Mouse (Mus musculus) erythroblast, embryonic 14.5 days (primary cell): Measurements from ENCODE around the gene Parp12. TPM values are rescaled to one million over a fixed set of nuclear protein-coding genes. Genes with fewer than 3 reads are reported as not detected.

Source experiments
- H3K27me3 ChIP-seq: 2 replicates; pipeline ENCODE4 v1.6.1; 2012; ENCODE audit warnings: inconsistent platforms; ENCODE audit not compliant: control insufficient read depth
- H3K36me3 ChIP-seq: 2 replicates; pipeline ENCODE4 v1.6.1; 2012; ENCODE audit warnings: mild to moderate bottlenecking, inconsistent platforms; ENCODE audit not compliant: control insufficient read depth
- H3K4me1 ChIP-seq: 2 replicates; pipeline ENCODE4 v1.6.1; 2012; ENCODE audit warnings: inconsistent platforms; ENCODE audit not compliant: control insufficient read depth
- H3K4me3 ChIP-seq: replicated peaks from 2 replicates; pipeline ENCODE3; 2012; ENCODE audit warnings: moderate library complexity, mild to moderate bottlenecking, inconsistent platforms
- H3K9me3 ChIP-seq: 2 replicates; pipeline ENCODE4 v1.6.1; 2012; ENCODE audit warnings: low read length, inconsistent platforms, mixed read lengths; ENCODE audit not compliant: control insufficient read depth
- GATA1 ChIP-seq: IDR thresholded peaks from 2 replicates; pipeline ENCODE4 v1.6.1; 2012; ENCODE audit warnings: low read length, inconsistent platforms, mixed read lengths
- TAL1 ChIP-seq: IDR thresholded peaks from 3 replicates; pipeline ENCODE4 v1.6.1; 2012; ENCODE audit warnings: low read length, inconsistent platforms, mixed read lengths
- polyA plus RNA-seq: library from polyadenylated mRNA; stranded (reverse); fragments of >175 nt; gene quantifications from 2 replicates; pipeline ENCODE4 v1.2.3, GENCODE M21; 2012

Parp12 gene
- polyA plus RNA-seq, 1 experiment = not detected

GRCm38 (mm10) chr6:39115438-39115837 is 2.7 kb downstream of the Parp12 start:
- TF ChIP-seq GATA1 (no peak), TAL1 (no peak)
- Histone ChIP-seq H3K4me1 (peaks cover 16% of the 10 kb centered on the region), H3K4me3 (no peak overlapping the region), H3K36me3 (no peaks in the 10 kb centered on the region), H3K27me3 (peaks cover 64% of the 10 kb centered on the region), H3K9me3 (peaks cover 19% of the 10 kb centered on the region)

DNA sequence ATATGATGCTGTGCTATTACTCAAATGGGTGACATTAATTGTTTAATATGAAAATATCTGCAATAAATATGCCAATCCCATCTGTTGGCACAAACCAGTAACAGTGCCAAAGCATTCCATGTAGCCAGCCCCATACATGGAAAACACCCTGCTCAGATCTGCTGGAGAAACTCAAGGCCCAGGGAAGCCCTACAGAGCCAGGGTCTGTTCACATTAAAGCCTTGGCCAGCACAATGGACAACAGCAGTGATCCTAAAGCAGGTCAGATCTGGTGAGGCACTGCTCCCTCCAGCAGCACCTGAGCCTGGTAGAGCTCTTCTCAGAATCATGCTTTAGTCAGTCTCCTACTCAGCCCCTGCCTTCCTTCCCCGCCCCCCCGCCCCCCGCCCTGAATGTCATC is 5.0 kb downstream of the Parp12 start:
- no peak for TF ChIP-seq TAL1
- no peak for TF ChIP-seq GATA1
- no peaks in the 10 kb centered on the region for H3K36me3 ChIP-seq
- H3K9me3 ChIP-seq = peaks cover 8% of the 10 kb centered on the region; the same call in 1 of the 2 replicates

GRCm38 (mm10) chr6:39112701-39113100 is 5.4 kb downstream of the Parp12 start:
- Histone ChIP-seq H3K4me1 (peaks cover 6% of the 10 kb centered on the region), H3K4me3 (no peak overlapping the region), H3K36me3 (no peaks in the 10 kb centered on the region), H3K27me3 (peaks cover 37% of the 10 kb centered on the region), H3K9me3 (peaks cover 4% of the 10 kb centered on the region; the same call in 1 of the 2 replicates)
- TF ChIP-seq TAL1 (no peak), GATA1 (no peak)

More for the DNA sequence above, 5.0 kb downstream of the Parp12 start:
- H3K27me3 ChIP-seq = peaks cover 41% of the 10 kb centered on the region
- no peak overlapping the region for H3K4me3 ChIP-seq
- peaks cover 10% of the 10 kb centered on the region for H3K4me1 ChIP-seq

GRCm38 (mm10) chr6:39106812-39107211 is 11.3 kb downstream of the Parp12 start:
- Histone ChIP-seq H3K4me3 (no peak overlapping the region), H3K27me3 (no peaks in the 10 kb centered on the region; the same call in 1 of the 2 replicates), H3K9me3 (no peaks in the 10 kb centered on the region), H3K36me3 (no peaks in the 10 kb centered on the region; the same call in 1 of the 2 replicates), H3K4me1 (no peaks in the 10 kb centered on the region)
- TF ChIP-seq GATA1 (no peak), TAL1 (no peak)

- H3K36me3 ChIP-seq = no peaks in the 10 kb centered on the region; the same call in 1 of the 2 replicates
- H3K9me3 ChIP-seq = no peaks in the 10 kb centered on the region
- no peak for TF ChIP-seq TAL1
- TF ChIP-seq GATA1 = no peak
- H3K4me1 ChIP-seq = no peaks in the 10 kb centered on the region
- H3K4me3 ChIP-seq = no peak overlapping the region
- no peaks in the 10 kb centered on the region; the same call in 1 of the 2 replicates for H3K27me3 ChIP-seq
Measured at GRCm38 (mm10) chr6:39104631-39105030, 13.5 kb downstream of the Parp12 start.

- Histone ChIP-seq H3K4me1 (no peaks in the 10 kb centered on the region), H3K9me3 (no peaks in the 10 kb centered on the region), H3K36me3 (no peaks in the 10 kb centered on the region), H3K4me3 (no peak overlapping the region), H3K27me3 (peaks cover 2% of the 10 kb centered on the region; the same call in 1 of the 2 replicates)
- TF ChIP-seq GATA1 (no peak), TAL1 (no peak)
Measured at GRCm38 (mm10) chr6:39076498-39076897, 41.7 kb downstream of the Parp12 start.

- Histone ChIP-seq H3K27me3 (no peaks in the 10 kb centered on the region; the same call in 1 of the 2 replicates), H3K4me1 (no peaks in the 10 kb centered on the region), H3K9me3 (no peaks in the 10 kb centered on the region), H3K4me3 (no peak overlapping the region), H3K36me3 (no peaks in the 10 kb centered on the region)
- TF ChIP-seq TAL1 = no peak
- no peak for TF ChIP-seq GATA1
Measured at GRCm38 (mm10) chr6:39074186-39074585, 44.0 kb downstream of the Parp12 start.

- TF ChIP-seq TAL1 = no peak
- no peak for TF ChIP-seq GATA1
- H3K4me1 ChIP-seq = no peaks in the 10 kb centered on the region
- H3K27me3 ChIP-seq = no peaks in the 10 kb centered on the region; the same call in 1 of the 2 replicates
- H3K9me3 ChIP-seq = no peaks in the 10 kb centered on the region
- H3K36me3 ChIP-seq = no peaks in the 10 kb centered on the region
- H3K4me3 ChIP-seq = no peak overlapping the region
Measured at GRCm38 (mm10) chr6:39072664-39073063, 45.5 kb downstream of the Parp12 start.

DNA sequence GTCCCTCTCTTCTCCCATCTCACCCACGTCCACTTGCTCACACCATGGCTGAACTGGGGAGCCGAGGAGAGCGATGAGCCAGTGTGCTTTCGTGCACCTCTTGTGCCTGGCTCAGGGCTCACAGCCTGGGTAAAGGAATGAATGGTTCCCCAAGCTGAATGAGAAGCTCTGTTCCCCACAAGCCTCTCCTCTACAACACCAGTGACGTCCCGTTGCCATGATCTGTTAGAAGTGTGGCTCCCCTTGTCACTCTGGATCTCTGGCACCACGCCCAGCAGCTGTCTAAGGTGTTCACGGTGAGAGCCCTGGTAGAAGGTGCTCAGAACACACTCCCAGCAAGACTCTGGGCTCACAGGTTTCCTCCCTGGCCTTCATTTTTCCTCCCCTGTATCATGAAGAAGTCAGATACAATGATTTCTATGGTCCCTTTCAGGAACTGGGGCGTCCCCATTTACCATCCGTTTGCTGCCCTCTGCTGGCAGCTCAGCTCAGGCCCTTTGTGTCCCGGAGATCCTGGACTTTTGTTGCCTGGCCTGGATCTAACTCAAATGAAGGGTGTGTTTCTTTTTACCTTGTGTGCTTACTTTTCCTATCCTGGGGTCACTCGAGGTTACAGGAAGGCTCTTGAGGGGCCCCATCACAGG is 51.1 kb downstream of the Parp12 start:
- Histone ChIP-seq H3K36me3 (no peaks in the 10 kb centered on the region), H3K4me3 (no peak overlapping the region), H3K9me3 (no peaks in the 10 kb centered on the region), H3K27me3 (no peaks in the 10 kb centered on the region), H3K4me1 (peaks cover 5% of the 10 kb centered on the region)
- TF ChIP-seq TAL1 (no peak), GATA1 (no peak)

DNA sequence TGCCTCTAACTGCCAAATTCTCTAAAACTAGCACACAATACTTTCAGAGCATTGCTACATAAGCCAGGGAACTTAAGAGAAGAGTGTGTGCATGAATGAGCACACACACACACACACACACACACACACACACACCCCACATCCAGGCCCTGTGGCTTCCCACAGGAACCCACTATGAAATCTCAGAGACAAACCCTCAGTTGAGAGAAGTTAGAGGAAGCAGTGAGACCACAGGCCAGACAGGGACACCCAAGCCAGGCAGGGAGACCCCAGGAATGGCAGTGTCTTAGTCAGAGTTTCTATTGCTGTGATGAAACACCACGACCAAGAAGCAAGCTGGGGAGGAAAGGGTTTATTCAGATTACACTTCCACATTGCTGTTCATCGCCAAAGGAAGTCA is 54.6 kb downstream of the Parp12 start:
- Histone ChIP-seq H3K4me1 (peaks cover 17% of the 10 kb centered on the region), H3K27me3 (no peaks in the 10 kb centered on the region), H3K9me3 (no peaks in the 10 kb centered on the region), H3K36me3 (no peaks in the 10 kb centered on the region), H3K4me3 (no peak overlapping the region)
- no peak for TF ChIP-seq TAL1
